Mouse (Mus musculus) G1E (cell line): ENCODE results near the gene Gpr162.

Experiments used
- CTCF ChIP-seq: IDR thresholded peaks from 2 replicates; pipeline ENCODE4 v1.5.1; 2012; ENCODE audit warnings: low read depth, low read length, inconsistent platforms, mixed read lengths
- POLR2AphosphoS5 ChIP-seq: IDR thresholded peaks from 2 replicates; pipeline ENCODE4 v1.6.1; 2012; ENCODE audit warnings: low read depth, low read length, inconsistent platforms; ENCODE audit not compliant: insufficient replicate concordance

GRCm38 (mm10) chr6:124900056-124900800, 36.4 kb upstream of the Gpr162 start:
- no peak for TF ChIP-seq CTCF
- no peak for TF ChIP-seq POLR2AphosphoS5
